Mouse (Mus musculus) lung, postnatal 0 days (tissue): ENCODE results near the gene Scgb2b24.

Experiments used
- CTCF ChIP-seq: IDR thresholded peaks from 2 replicates; pipeline ENCODE4 v1.5.1; 2016; ENCODE audit warnings: antibody characterized with exemption, mild to moderate bottlenecking
- EP300 ChIP-seq: IDR thresholded peaks from 2 replicates; pipeline ENCODE4 v1.6.1; 2016; ENCODE audit warnings: antibody characterized with exemption, mild to moderate bottlenecking, control low read depth

DNA sequence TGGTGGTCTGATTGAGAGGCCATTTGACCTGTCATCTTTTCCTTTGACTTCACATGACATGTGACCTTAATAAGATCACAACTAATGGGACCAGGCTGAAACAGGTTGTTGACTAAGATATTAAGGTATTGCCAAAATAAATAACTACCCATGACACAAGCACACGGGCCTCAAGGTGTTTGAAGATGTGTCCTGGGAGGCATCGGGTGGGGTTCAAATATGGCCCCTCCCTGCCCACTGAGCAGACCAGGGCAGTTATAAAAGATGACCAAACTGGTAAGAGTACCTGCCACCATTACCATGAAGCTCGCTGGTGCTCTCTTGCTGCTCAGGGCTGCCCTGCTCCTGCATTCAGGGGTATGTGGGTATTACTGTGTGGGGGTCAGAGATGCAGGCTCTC, 4.4 kb upstream of the Scgb2b24 start, which contains the start of gene Scgb1b24:
- TF ChIP-seq EP300, result no peak
- no peak for TF ChIP-seq CTCF
